Comparison of ENCODE assay signal across 10 mouse cellular contexts in genomic region chr9:61877373-61878112, GRCm38 (mm10). TPM values are rescaled to one million over a fixed set of nuclear protein-coding genes. Genes with fewer than 3 reads are reported as not detected.
DNase-seq lines count a peak whose midpoint lies in the region; ATAC-seq lines count a peak whose summit lies in the region.
"Had no signal": no experiment of that assay in that cellular context is flagged by ENCODE, and none has a peak within 500 bp of the region (broad histone marks: within the 10 kb centered on the region; RNA-seq: fewer than 3 reads in every experiment).

No protein-coding gene starts in this region.

- peaks cover 36% of the 10 kb centered on the region for H3K4me1 ChIP-seq in forebrain, embryonic 16.5 days (replicated peaks; ENCODE audit: control insufficient read depth, insufficient read depth, low read length)
- H3K4me1 ChIP-seq in limb, embryonic 11.5 days (ENCODE audit: control insufficient read depth, insufficient read depth, low read length) = peaks cover 28% of the 10 kb centered on the region

- no peak overlapping the region for H3K4me2 ChIP-seq in forebrain, embryonic 16.5 days (ENCODE audit: low read length)
- H3K4me2 ChIP-seq in limb, embryonic 11.5 days (ENCODE audit: low read depth, severe bottlenecking) = peak overlapping the region; percentile 15

- no peaks in the 10 kb centered on the region for H3K27me3 ChIP-seq in forebrain, embryonic 16.5 days (replicated peaks; ENCODE audit: control insufficient read depth, insufficient read depth, low read length)
- H3K27me3 ChIP-seq in limb, embryonic 11.5 days (ENCODE audit: control insufficient read depth, insufficient read depth, low read length) = no peaks in the 10 kb centered on the region

- intact Hi-C loops in heart, postnatal 10 days (cut with DNase I) = no loop called here

- DNase-seq in heart, postnatal 4 days = peak; percentile 53
- DNase-seq in heart, postnatal 10 days = no peak
- DNase-seq in R1 (ENCODE audit: low read depth, low spot score) = peak; percentile 64
- DNase-seq in limb, embryonic 11.5 days (ENCODE audit: low spot score) = peak; percentile 57
- no peak for DNase-seq in thymus, adult 18-20 months
- no peak for DNase-seq in layer of hippocampus, adult 8-10 months (ENCODE audit: low spot score in 2 of 2)
- DNase-seq in adrenal gland, adult 18-20 months (ENCODE audit: low spot score in 2 of 2) = no peak
- DNase-seq: cerebellum, adult 8-10 months had no signal

- ATAC-seq in forebrain, embryonic 16.5 days = peak; percentile 39; the same call in 1 of the 2 replicates
- no peak for ATAC-seq in limb, embryonic 11.5 days (ENCODE audit: insufficient number of reproducible peaks, low FRiP score, low TSS enrichment, low read depth)

- no peaks in the 10 kb centered on the region for H3K9me3 ChIP-seq in forebrain, embryonic 16.5 days (ENCODE audit: control insufficient read depth, low read length)
- no peaks in the 10 kb centered on the region for H3K9me3 ChIP-seq in limb, embryonic 11.5 days (ENCODE audit: control insufficient read depth, low read length)

- H3K27ac ChIP-seq in forebrain, embryonic 16.5 days (ENCODE audit: low read length) = peak overlapping the region; percentile 38; the same call in 1 of the 2 replicates
- H3K27ac ChIP-seq in limb, embryonic 11.5 days (replicated peaks; ENCODE audit: low read depth, low read length) = no peak overlapping the region

- H3K4me3 ChIP-seq in forebrain, embryonic 16.5 days (replicated peaks; ENCODE audit: low read length) = no peak overlapping the region
- no peak overlapping the region for H3K4me3 ChIP-seq in limb, embryonic 11.5 days (ENCODE audit: low read depth, low read length)
- H3K4me3 ChIP-seq: myocyte had no signal

- WGBS in forebrain, embryonic 16.5 days = 6% methylated on average over 22 of the region's 22 CpGs
- WGBS in limb, embryonic 11.5 days = 13% methylated on average over 22 of the region's 22 CpGs

- no peaks in the 10 kb centered on the region for H3K36me3 ChIP-seq in forebrain, embryonic 16.5 days (ENCODE audit: control insufficient read depth, insufficient read depth)
- no peaks in the 10 kb centered on the region for H3K36me3 ChIP-seq in limb, embryonic 11.5 days (ENCODE audit: control insufficient read depth, insufficient read depth, low read length)

- no peak overlapping the region for H3K9ac ChIP-seq in forebrain, embryonic 16.5 days (replicated peaks; ENCODE audit: low read depth, low read length)
- no peak overlapping the region for H3K9ac ChIP-seq in limb, embryonic 11.5 days (ENCODE audit: low read length)

RNA-seq across cellular contexts. Expression of gene Rplp1, which starts 36.8 kb away (rescaled TPM):
- total RNA-seq in heart, postnatal 4 days (2021) = 1,000 to 10,000 TPM; 1,924 to 1,989 TPM
- 1,000 to 10,000 TPM; 1,715 to 1,777 TPM for total RNA-seq in heart, postnatal 10 days (2021)
- 804 and 844 TPM in 2 replicates for polyA plus RNA-seq in forebrain, embryonic 16.5 days (2015; fragmentation: Nextera tagmentation; extraction: Ambion mirVana)
- 1,214 and 1,288 TPM in 2 replicates for polyA plus RNA-seq in limb, embryonic 11.5 days (2014; fragmentation: Nextera tagmentation; extraction: Ambion mirVana)
- 1,000 to 10,000 TPM; 1,353 to 1,799 (median 1,659) TPM for total RNA-seq in layer of hippocampus, adult 8-10 months (2022)
- total RNA-seq in adrenal gland, adult 18-20 months (2021) = 1,000 to 10,000 TPM; 2,039 to 2,138 TPM

Comparison
In these comparisons a context has a peak if more than half of its experiments do, and no peak if none do; other contexts are left out.
1. DNase-seq: peak in heart, postnatal 4 days (single experiment), R1 (single experiment) and limb, embryonic 11.5 days (single experiment); none in heart, postnatal 10 days (0 of 2), thymus, adult 18-20 months (0 of 2), layer of hippocampus, adult 8-10 months (0 of 2) and adrenal gland, adult 18-20 months (0 of 2).